In the genomic region with DNA sequence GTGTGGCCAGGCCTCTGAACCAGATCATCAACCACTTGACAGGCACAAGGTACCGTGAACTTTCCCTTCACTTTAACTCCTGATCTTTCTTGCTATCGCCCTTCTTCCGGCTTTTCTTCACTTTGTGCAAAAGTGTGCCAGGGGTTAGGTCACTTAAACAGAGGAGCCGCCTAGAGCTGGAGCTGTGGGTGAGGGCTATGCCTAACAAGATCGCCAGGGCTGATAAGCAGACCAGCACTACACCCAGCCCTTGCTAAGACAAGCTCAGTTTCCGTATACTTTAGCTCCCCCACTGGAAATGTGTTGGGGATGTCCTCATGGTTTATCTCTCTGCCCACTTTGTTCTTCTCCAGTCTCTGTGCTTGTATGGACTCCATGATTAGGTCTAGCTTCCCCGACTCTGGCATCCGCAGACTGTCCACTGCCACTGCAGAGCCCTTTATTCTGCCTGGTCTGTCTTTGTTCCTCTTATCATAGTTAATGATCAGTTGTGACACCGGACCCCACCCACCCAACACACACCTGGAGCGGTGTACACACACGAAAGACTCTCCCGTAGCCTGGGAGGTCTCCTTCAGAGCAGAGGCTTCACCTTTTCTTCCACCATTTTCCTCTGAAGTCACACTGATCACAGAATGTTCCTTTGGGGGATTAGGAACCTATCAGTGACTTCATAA, we compare ENCODE assay signal across 12 mouse cellular contexts. TPM values are rescaled to one million over a fixed set of nuclear protein-coding genes. Genes with fewer than 3 reads are reported as not detected.
DNase-seq lines count a peak whose midpoint lies in the region; ATAC-seq and TF ChIP-seq lines count a peak whose summit lies in the region.
"Had no signal": no experiment of that assay in that cellular context is flagged by ENCODE, and none has a peak within 500 bp of the region (broad histone marks: within the 10 kb centered on the region; RNA-seq: fewer than 3 reads in every experiment).

No protein-coding gene starts in this region.

- no peaks in the 10 kb centered on the region for H3K9me3 ChIP-seq in kidney, embryonic 14.5 days (ENCODE audit: control insufficient read depth, low read length)
- no peaks in the 10 kb centered on the region for H3K9me3 ChIP-seq in liver, embryonic 12.5 days (replicated peaks)
- H3K9me3 ChIP-seq: heart, embryonic 12.5 days; liver, embryonic 15.5 days had no signal

- H3K4me3 ChIP-seq in kidney, embryonic 14.5 days (ENCODE audit: low read length), result no peak overlapping the region
- no peak overlapping the region for H3K4me3 ChIP-seq in liver, embryonic 12.5 days
- peak overlapping the region; percentile 18; the same call in 1 of the 2 replicates for H3K4me3 ChIP-seq in small intestine, adult 2 months (ENCODE audit: low read depth, low read length)
- H3K4me3 ChIP-seq: heart, embryonic 12.5 days; liver, embryonic 15.5 days had no signal

- 0 out of 2 replicates have a peak, but pooled peaks cover 5% of the 10 kb centered on the region for H3K4me1 ChIP-seq in kidney, embryonic 14.5 days (ENCODE audit: control insufficient read depth, insufficient read depth, low read length)
- H3K4me1 ChIP-seq in liver, embryonic 12.5 days, result peaks cover 28% of the 10 kb centered on the region
- H3K4me1 ChIP-seq in small intestine, adult 2 months (ENCODE audit: control insufficient read depth, insufficient read depth, insufficient read length, low read length), result peaks cover 27% of the 10 kb centered on the region

- ATAC-seq in kidney, embryonic 14.5 days (ENCODE audit: low FRiP score, low TSS enrichment), result peak; percentile 50; the same call in 1 of the 2 replicates
- 0 out of 2 replicates have a peak, but pooled peaks have one; percentile 32 for ATAC-seq in liver, embryonic 12.5 days

- no peak overlapping the region for H3K27ac ChIP-seq in kidney, embryonic 14.5 days (ENCODE audit: low read depth, low read length)
- no peak overlapping the region for H3K27ac ChIP-seq in liver, embryonic 12.5 days
- peak overlapping the region; percentile 96 for H3K27ac ChIP-seq in small intestine, adult 2 months (ENCODE audit: insufficient read depth, low read depth, low read length)
- H3K27ac ChIP-seq: liver, embryonic 15.5 days had no signal

- TF ChIP-seq CTCF in small intestine, adult 2 months (IDR thresholded peaks at IDR 0.05; ENCODE audit: extremely low read depth, insufficient read length, insufficient replicate concordance, low read depth, low read length), result no peak

- DNase-seq in kidney, adult 11 months, result no peak
- peak; percentile 8 for DNase-seq in T-cell, adult 2 months (ENCODE audit: low spot score)
- no peak for DNase-seq in right cerebral cortex, postnatal 36 days (ENCODE audit: low spot score in 2 of 2)
- no peak for DNase-seq in retina, postnatal 1 day
- no peak for DNase-seq in retina, embryonic 14.5 days (ENCODE audit: low spot score)
- DNase-seq: adrenal gland, adult 8-10 months; kidney, adult 18-20 months had no signal

- TF ChIP-seq POLR2A in small intestine, adult 2 months (IDR thresholded peaks at IDR 0.05; ENCODE audit: low read depth, low read length), result no peak

- H3K27me3 ChIP-seq in kidney, embryonic 14.5 days (ENCODE audit: control insufficient read depth, insufficient read depth, low read length), result no peaks in the 10 kb centered on the region
- peaks cover 25% of the 10 kb centered on the region for H3K27me3 ChIP-seq in liver, embryonic 12.5 days (replicated peaks)
- H3K27me3 ChIP-seq in small intestine, adult 2 months (ENCODE audit: control insufficient read depth, insufficient read depth, low read length), result no peaks in the 10 kb centered on the region
- H3K27me3 ChIP-seq: heart, embryonic 12.5 days had no signal

- 65% methylated on average over 12 of the region's 12 CpGs for WGBS in kidney, embryonic 14.5 days
- 27% methylated on average over 12 of the region's 12 CpGs for WGBS in liver, embryonic 12.5 days (ENCODE audit: insufficient replicate concordance)
- WGBS in small intestine, adult 2 months, result 25% methylated on average over 12 of the region's 12 CpGs

- no peaks in the 10 kb centered on the region for H3K36me3 ChIP-seq in kidney, embryonic 14.5 days (ENCODE audit: control insufficient read depth, insufficient read depth, low read length)
- no peaks in the 10 kb centered on the region for H3K36me3 ChIP-seq in liver, embryonic 12.5 days
- H3K36me3 ChIP-seq in small intestine, adult 2 months (ENCODE audit: control insufficient read depth, insufficient read depth, low read length), result no peaks in the 10 kb centered on the region
- H3K36me3 ChIP-seq: heart, embryonic 12.5 days; liver, embryonic 15.5 days had no signal

- H3K9ac ChIP-seq in kidney, embryonic 14.5 days (ENCODE audit: low read depth, low read length), result no peak overlapping the region
- H3K9ac ChIP-seq in liver, embryonic 12.5 days, result no peak overlapping the region
- H3K9ac ChIP-seq: heart, embryonic 12.5 days; liver, embryonic 15.5 days had no signal

- H3K4me2 ChIP-seq in kidney, embryonic 14.5 days (replicated peaks; ENCODE audit: low read depth, low read length), result no peak overlapping the region
- no peak overlapping the region for H3K4me2 ChIP-seq in liver, embryonic 12.5 days
- H3K4me2 ChIP-seq: heart, embryonic 12.5 days; liver, embryonic 15.5 days had no signal

RNA-seq across cellular contexts. Expression of a gene that starts 43.6 kb away (rescaled TPM):
- 28.0 and 54.7 TPM in 2 replicates for polyA plus RNA-seq in kidney, embryonic 14.5 days (2014; fragmentation: Nextera tagmentation; extraction: Ambion mirVana)
- 13.5 and 15.1 TPM in 2 replicates for polyA plus RNA-seq in liver, embryonic 12.5 days (2016; fragmentation: Nextera tagmentation; extraction: Ambion mirVana)
- polyA plus RNA-seq in small intestine, adult 2 months (2012; rRNA removed), result 3.2 and 8.9 TPM in 2 replicates
